Mouse (Mus musculus): Measurements from ENCODE around the gene Lrrn3. TPM values are rescaled to one million over a fixed set of nuclear protein-coding genes. Genes with fewer than 3 reads are reported as not detected.

Gene Lrrn3
- polyA plus RNA-seq, 1 experiment from 2014 or later, result 1.2 TPM

DNA sequence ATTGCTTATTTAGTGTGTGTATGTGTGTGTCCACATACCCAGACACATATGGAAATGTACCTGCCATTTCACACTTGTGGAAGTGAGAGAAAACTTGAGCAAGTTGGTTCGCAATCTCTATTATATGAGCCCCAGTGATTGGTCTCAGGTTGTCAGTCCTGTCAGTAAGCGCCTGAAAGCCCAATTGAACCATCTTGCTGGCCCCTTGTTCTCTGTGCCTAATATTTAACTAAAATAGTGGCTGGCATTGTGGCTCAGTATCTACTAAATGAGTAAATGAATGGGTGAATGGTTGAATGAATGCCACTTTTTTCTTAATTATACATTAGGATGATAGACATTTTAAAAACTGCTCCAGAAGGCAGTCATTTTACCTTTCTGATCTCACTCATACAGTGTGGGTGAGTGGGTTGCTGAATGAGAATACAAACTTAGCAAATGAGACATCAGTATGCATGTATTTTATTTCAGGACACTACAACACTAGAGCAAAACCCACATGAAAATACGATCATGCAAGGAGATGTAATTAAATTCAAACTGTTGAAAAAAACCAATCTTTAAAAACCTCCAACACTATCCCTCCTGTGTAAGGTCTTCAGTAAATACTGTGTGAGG, 17.7 kb downstream of the Lrrn3 start:
- ATAC-seq, result no peak
- H3K4me3 ChIP-seq (ENCODE audit: low read depth, low read length), result no peak overlapping the region
- no peak for TF ChIP-seq EP300 (IDR thresholded peaks at IDR 0.05; ENCODE audit: low read depth)
- no peak for TF ChIP-seq CTCF (IDR thresholded peaks at IDR 0.05; ENCODE audit: low read depth)
- 79% methylated on average over 3 of the region's 3 CpGs for WGBS (ENCODE audit: insufficient replicate concordance)
- no peak overlapping the region for H3K4me2 ChIP-seq (ENCODE audit: low read depth, low read length)
- H3K36me3 ChIP-seq (replicated peaks; ENCODE audit: insufficient read depth, low read length), result no peaks in the 10 kb centered on the region
- no peaks in the 10 kb centered on the region for H3K27me3 ChIP-seq (ENCODE audit: insufficient read depth, low read length)
- no peak overlapping the region for H3K9ac ChIP-seq (replicated peaks)
- no peaks in the 10 kb centered on the region for H3K4me1 ChIP-seq (ENCODE audit: insufficient read depth)
- no peak overlapping the region for H3K27ac ChIP-seq (ENCODE audit: low read depth)
- DNase-seq, result no peak
- H3K9me3 ChIP-seq (ENCODE audit: low read length), result no peaks in the 10 kb centered on the region

DNA sequence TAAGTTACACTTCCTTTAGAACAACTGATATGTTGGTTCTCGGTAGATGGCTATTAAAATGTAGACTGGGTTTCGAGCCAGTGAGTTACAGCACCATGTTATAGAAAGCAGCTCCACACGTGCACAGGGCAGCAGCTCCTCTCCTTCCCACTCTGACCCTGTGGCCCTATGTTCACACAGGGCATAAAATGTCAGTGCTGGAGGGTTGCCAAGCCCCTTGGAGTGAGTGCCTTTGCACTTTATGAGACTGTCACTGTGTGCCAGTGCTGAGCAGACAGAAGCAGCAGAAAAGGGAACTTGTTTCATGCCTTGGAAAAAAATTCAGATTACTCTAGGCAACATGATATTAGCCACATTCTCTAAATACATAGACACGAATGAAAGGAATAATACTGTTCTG, 47.8 kb downstream of the Lrrn3 start:
- Histone ChIP-seq H3K9me3 (ENCODE audit: low read length) (no peaks in the 10 kb centered on the region), H3K27me3 (ENCODE audit: insufficient read depth, low read length) (no peaks in the 10 kb centered on the region), H3K4me1 (ENCODE audit: insufficient read depth) (no peaks in the 10 kb centered on the region), H3K36me3 (replicated peaks; ENCODE audit: insufficient read depth, low read length) (no peaks in the 10 kb centered on the region), H3K9ac (replicated peaks) (no peak overlapping the region), H3K4me2 (ENCODE audit: low read depth, low read length) (no peak overlapping the region), H3K4me3 (ENCODE audit: low read depth, low read length) (no peak overlapping the region), H3K27ac (ENCODE audit: low read depth) (no peak overlapping the region)
- 44% methylated on average over 4 of the region's 4 CpGs for WGBS (ENCODE audit: insufficient replicate concordance)
- ATAC-seq, result peak; percentile 48; the same call in 1 of the 2 replicates
- peak; percentile 40 for DNase-seq
- no peak for TF ChIP-seq CTCF (IDR thresholded peaks at IDR 0.05; ENCODE audit: low read depth)
- TF ChIP-seq EP300 (IDR thresholded peaks at IDR 0.05; ENCODE audit: low read depth), result no peak

DNA sequence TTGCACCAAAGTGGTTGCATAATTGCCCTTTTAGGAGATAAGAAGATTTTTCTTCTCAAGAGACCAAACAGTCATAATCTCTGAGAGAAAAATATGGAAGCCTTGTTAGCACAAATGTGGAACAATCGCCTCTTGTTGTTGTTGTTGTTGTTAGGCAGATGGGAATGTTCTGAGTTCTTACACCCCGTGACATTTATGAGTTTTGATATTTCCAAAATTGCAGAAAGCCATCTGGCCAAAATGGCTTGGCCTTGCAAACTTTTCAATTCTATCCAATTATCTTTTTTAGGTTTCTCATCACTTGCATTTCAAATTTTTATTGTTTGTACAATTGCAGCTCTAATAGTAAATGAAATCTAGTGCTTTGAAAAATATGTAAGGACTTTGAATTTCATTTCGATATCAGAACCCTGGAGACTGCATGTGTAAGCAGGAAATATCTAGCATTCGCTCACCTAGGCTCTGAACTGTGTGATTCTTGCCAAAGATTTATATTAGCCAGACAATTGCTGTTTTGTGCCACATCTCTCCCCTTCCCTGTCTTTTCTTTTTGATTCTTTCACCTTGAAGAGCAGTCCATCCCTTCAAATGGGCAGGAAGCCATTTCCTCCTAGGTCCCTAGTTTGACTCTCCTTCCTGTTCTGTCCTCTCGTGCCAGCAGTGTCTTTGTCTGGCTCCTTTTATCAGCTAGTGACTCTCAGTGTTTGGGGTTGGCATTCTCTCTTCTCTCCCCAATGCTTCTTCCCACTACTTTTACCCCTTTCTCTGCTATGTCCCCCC, 49.8 kb downstream of the Lrrn3 start:
- DNase-seq (no peak), ATAC-seq (no peak)
- 65% methylated on average over 5 of the region's 5 CpGs for WGBS (ENCODE audit: insufficient replicate concordance)
- TF ChIP-seq CTCF (IDR thresholded peaks at IDR 0.05; ENCODE audit: low read depth) (no peak), EP300 (IDR thresholded peaks at IDR 0.05; ENCODE audit: low read depth) (no peak)
- no peaks in the 10 kb centered on the region for H3K27me3 ChIP-seq (ENCODE audit: insufficient read depth, low read length)
- no peaks in the 10 kb centered on the region for H3K4me1 ChIP-seq (ENCODE audit: insufficient read depth)
- no peak overlapping the region for H3K4me2 ChIP-seq (ENCODE audit: low read depth, low read length)
- H3K27ac ChIP-seq (ENCODE audit: low read depth), result no peak overlapping the region
- H3K9me3 ChIP-seq (ENCODE audit: low read length), result no peaks in the 10 kb centered on the region
- no peaks in the 10 kb centered on the region for H3K36me3 ChIP-seq (replicated peaks; ENCODE audit: insufficient read depth, low read length)
- H3K4me3 ChIP-seq (ENCODE audit: low read depth, low read length), result no peak overlapping the region
- H3K9ac ChIP-seq (replicated peaks), result no peak overlapping the region

DNA sequence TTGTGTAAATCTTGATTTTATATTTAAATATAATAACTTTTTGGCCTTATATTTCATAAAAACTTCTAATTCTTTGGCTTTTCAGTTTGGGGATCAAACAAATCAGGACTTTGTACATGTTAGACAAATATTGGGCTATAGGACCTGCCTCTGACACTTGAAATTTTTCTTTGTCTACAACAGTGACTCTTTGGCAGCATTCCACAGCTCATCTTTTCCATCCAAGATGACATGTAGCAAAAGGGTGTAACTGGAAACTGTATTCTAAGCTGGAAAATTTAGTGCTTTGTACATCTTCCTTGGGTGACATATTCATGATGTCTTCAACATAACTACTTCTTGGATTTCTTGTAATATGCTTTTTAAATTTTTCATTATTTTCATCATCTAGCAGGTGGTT, 57.4 kb downstream of the Lrrn3 start:
- ATAC-seq, result no peak
- TF ChIP-seq CTCF (IDR thresholded peaks at IDR 0.05; ENCODE audit: low read depth), result no peak
- no peak for TF ChIP-seq EP300 (IDR thresholded peaks at IDR 0.05; ENCODE audit: low read depth)
- no peak for DNase-seq

DNA sequence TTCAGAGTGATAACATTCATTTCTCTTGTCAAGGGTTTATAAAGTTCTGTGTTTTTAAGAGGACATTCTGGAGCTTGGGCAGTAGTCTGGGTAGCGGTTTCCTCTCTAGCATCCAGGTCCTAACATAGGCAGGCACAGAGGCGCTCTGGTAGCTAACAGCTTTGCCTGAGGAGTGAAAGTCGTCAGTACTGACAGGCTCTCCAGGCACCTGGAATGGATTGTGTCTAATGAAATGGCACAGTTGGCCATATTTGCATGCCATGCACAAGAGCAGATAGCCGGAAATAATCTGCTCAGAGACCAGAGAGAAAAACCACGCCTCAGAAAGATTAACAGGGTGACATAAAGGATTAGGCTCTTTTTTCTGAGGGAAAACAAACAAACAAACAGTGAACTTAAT, 58.8 kb downstream of the Lrrn3 start:
- Histone ChIP-seq H3K36me3 (replicated peaks; ENCODE audit: insufficient read depth, low read length) (no peaks in the 10 kb centered on the region), H3K9ac (replicated peaks) (no peak overlapping the region), H3K4me2 (ENCODE audit: low read depth, low read length) (no peak overlapping the region), H3K27ac (ENCODE audit: low read depth) (no peak overlapping the region), H3K9me3 (ENCODE audit: low read length) (no peaks in the 10 kb centered on the region), H3K27me3 (ENCODE audit: insufficient read depth, low read length) (no peaks in the 10 kb centered on the region), H3K4me1 (ENCODE audit: insufficient read depth) (no peaks in the 10 kb centered on the region), H3K4me3 (ENCODE audit: low read depth, low read length) (no peak overlapping the region)
- ATAC-seq (no peak), DNase-seq (no peak)
- no peak for TF ChIP-seq CTCF (IDR thresholded peaks at IDR 0.05; ENCODE audit: low read depth)
- TF ChIP-seq EP300 (IDR thresholded peaks at IDR 0.05; ENCODE audit: low read depth), result no peak
- 72% methylated on average over 5 of the region's 5 CpGs for WGBS (ENCODE audit: insufficient replicate concordance)

More for the DNA sequence above, 57.4 kb downstream of the Lrrn3 start:
- H3K9ac ChIP-seq (replicated peaks), result no peak overlapping the region
- no peaks in the 10 kb centered on the region for H3K9me3 ChIP-seq (ENCODE audit: low read length)
- H3K4me2 ChIP-seq (ENCODE audit: low read depth, low read length), result no peak overlapping the region
- no peaks in the 10 kb centered on the region for H3K27me3 ChIP-seq (ENCODE audit: insufficient read depth, low read length)
- H3K4me3 ChIP-seq (ENCODE audit: low read depth, low read length), result no peak overlapping the region
- no peak overlapping the region for H3K27ac ChIP-seq (ENCODE audit: low read depth)
- no peaks in the 10 kb centered on the region for H3K4me1 ChIP-seq (ENCODE audit: insufficient read depth)
- no peaks in the 10 kb centered on the region for H3K36me3 ChIP-seq (replicated peaks; ENCODE audit: insufficient read depth, low read length)

DNA sequence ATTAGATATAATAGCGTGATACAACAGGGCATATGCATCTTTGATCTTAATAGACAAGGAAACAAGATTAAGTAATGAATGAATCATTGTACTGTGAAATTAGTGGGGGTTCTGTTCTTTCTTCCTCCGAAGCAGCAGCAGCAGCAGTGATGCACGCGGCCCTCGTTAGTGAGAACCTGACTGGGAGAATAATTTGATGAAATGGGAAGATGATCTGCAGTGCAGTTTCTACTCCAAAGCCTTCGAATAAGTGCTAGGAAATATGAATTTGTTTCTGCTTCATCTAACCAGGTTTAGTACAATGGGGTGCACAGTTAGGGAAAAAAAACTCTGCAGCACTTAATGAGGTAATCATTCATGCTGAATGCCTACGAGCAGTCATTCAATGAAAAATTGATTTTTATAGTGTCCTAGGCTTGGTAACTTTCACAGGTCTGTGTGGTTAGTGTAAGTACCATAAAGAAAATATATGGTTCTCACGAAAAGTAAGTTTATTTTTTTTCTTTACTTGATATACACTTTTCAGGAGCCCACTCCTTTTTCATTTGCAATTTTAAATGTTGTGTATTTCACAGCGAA, 61.0 kb downstream of the Lrrn3 start:
- Histone ChIP-seq H3K9ac (replicated peaks) (no peak overlapping the region), H3K27me3 (ENCODE audit: insufficient read depth, low read length) (no peaks in the 10 kb centered on the region), H3K4me3 (ENCODE audit: low read depth, low read length) (no peak overlapping the region), H3K9me3 (ENCODE audit: low read length) (no peaks in the 10 kb centered on the region), H3K4me1 (ENCODE audit: insufficient read depth) (no peaks in the 10 kb centered on the region), H3K36me3 (replicated peaks; ENCODE audit: insufficient read depth, low read length) (no peaks in the 10 kb centered on the region), H3K4me2 (ENCODE audit: low read depth, low read length) (no peak overlapping the region), H3K27ac (ENCODE audit: low read depth) (no peak overlapping the region)
- DNase-seq (no peak), ATAC-seq (no peak)
- WGBS (ENCODE audit: insufficient replicate concordance), result 79% methylated on average over 9 of the region's 9 CpGs
- no peak for TF ChIP-seq CTCF (IDR thresholded peaks at IDR 0.05; ENCODE audit: low read depth)
- no peak for TF ChIP-seq EP300 (IDR thresholded peaks at IDR 0.05; ENCODE audit: low read depth)

All from liver, postnatal 0 days (tissue).